Comparison of ENCODE assay signal across 9 mouse cellular contexts in the genomic region with DNA sequence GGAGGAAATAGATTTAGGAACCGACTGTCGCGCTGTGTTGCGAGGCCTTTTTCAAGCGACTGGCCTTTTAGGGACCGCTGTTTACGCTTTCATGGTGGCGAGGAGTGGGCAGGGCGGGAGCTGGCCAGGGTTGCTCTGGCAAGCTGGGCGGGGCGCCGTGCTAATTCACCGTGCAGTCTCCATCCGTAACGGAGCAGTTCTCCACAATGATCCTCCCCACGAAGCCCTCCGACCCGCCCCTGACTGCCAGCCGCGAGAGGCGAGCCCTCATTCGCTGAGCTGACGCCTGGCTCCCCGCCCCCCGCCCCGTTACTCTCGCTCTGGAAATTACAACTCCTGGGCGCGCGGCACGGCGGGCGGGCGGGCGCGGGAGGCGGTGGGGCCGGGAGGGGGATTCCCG. TPM values are rescaled to one million over a fixed set of nuclear protein-coding genes. Genes with fewer than 3 reads are reported as not detected.
DNase-seq lines count a peak whose midpoint lies in the region; ATAC-seq lines count a peak whose summit lies in the region.
"Had no signal": no experiment of that assay in that cellular context is flagged by ENCODE, and none has a peak within 500 bp of the region (broad histone marks: within the 10 kb centered on the region; RNA-seq: fewer than 3 reads in every experiment).

A gene (plus strand): TSS at position 385 of the 400 bp plus-strand sequence.

- H3K9me3 ChIP-seq in heart, embryonic 16.5 days (replicated peaks; ENCODE audit: control insufficient read depth, low read length), result no peaks in the 10 kb centered on the region
- no peaks in the 10 kb centered on the region for H3K9me3 ChIP-seq in midbrain, embryonic 12.5 days
- H3K9me3 ChIP-seq in stomach, embryonic 15.5 days, result no peaks in the 10 kb centered on the region

- peak within 1 kb of the TSS; percentile 27 for H3K9ac ChIP-seq in heart, embryonic 16.5 days (ENCODE audit: low read length)
- H3K9ac ChIP-seq in midbrain, embryonic 12.5 days (replicated peaks), result peak within 1 kb of the TSS; percentile 74
- H3K9ac ChIP-seq in stomach, embryonic 15.5 days, result no peak within 1 kb of the TSS

- peaks cover 27% of the 10 kb centered on the region for H3K4me1 ChIP-seq in heart, embryonic 16.5 days (ENCODE audit: control insufficient read depth, insufficient read depth, low read length)
- peaks cover 32% of the 10 kb centered on the region for H3K4me1 ChIP-seq in midbrain, embryonic 12.5 days
- H3K4me1 ChIP-seq in stomach, embryonic 15.5 days, result peaks cover 29% of the 10 kb centered on the region

- under 1% methylated on average over 39 of the region's 39 CpGs for WGBS in heart, embryonic 16.5 days
- WGBS in midbrain, embryonic 12.5 days, result 0% methylated on average over 32 of the region's 39 CpGs
- under 1% methylated on average over 39 of the region's 39 CpGs for WGBS in stomach, embryonic 15.5 days

- peak within 1 kb of the TSS; percentile 100 for H3K4me2 ChIP-seq in heart, embryonic 16.5 days (ENCODE audit: low read depth, low read length)
- H3K4me2 ChIP-seq in midbrain, embryonic 12.5 days (replicated peaks), result peak within 1 kb of the TSS; percentile 96
- peak within 1 kb of the TSS; percentile 99 for H3K4me2 ChIP-seq in stomach, embryonic 15.5 days

- no peak within 1 kb of the TSS for H3K27ac ChIP-seq in heart, embryonic 16.5 days (ENCODE audit: low read length)
- H3K27ac ChIP-seq in midbrain, embryonic 12.5 days (replicated peaks), result peak within 1 kb of the TSS; percentile 94
- H3K27ac ChIP-seq in stomach, embryonic 15.5 days, result no peak within 1 kb of the TSS

- H3K27me3 ChIP-seq in heart, embryonic 16.5 days (ENCODE audit: control insufficient read depth, insufficient read depth, low read length), result peaks cover 33% of the 10 kb centered on the region
- peaks cover 66% of the 10 kb centered on the region for H3K27me3 ChIP-seq in midbrain, embryonic 12.5 days
- H3K27me3 ChIP-seq in stomach, embryonic 15.5 days (replicated peaks), result peaks cover 62% of the 10 kb centered on the region

- peak; percentile 6 for DNase-seq in urinary bladder, postnatal 14 days (ENCODE audit: low spot score)
- no peak for DNase-seq in urinary bladder, postnatal 36 days (ENCODE audit: low spot score in 2 of 2)
- peak; percentile 82 to 83 for DNase-seq in cerebellum, postnatal 36 days
- DNase-seq in layer of hippocampus, postnatal 14 days (ENCODE audit: low spot score in 2 of 2), result peak; percentile 68 to 85

- H3K4me3 ChIP-seq in heart, embryonic 16.5 days (ENCODE audit: low read length), result peak within 1 kb of the TSS; percentile 69
- peak within 1 kb of the TSS; percentile 69 for H3K4me3 ChIP-seq in midbrain, embryonic 12.5 days
- peak within 1 kb of the TSS; percentile 55 for H3K4me3 ChIP-seq in stomach, embryonic 15.5 days (replicated peaks)
- H3K4me3 ChIP-seq: erythroblast, embryonic 14.5 days had no signal

- no peaks in the 10 kb centered on the region for H3K36me3 ChIP-seq in heart, embryonic 16.5 days (ENCODE audit: control insufficient read depth, insufficient read depth)
- H3K36me3 ChIP-seq in midbrain, embryonic 12.5 days, result no peaks in the 10 kb centered on the region
- no peaks in the 10 kb centered on the region for H3K36me3 ChIP-seq in stomach, embryonic 15.5 days

- peak; percentile 72 for ATAC-seq in heart, embryonic 16.5 days (replicated peaks; ENCODE audit: extremely low read depth, insufficient read depth, low FRiP score)
- ATAC-seq in midbrain, embryonic 12.5 days (ENCODE audit: low FRiP score, low read depth), result peak; percentile 92
- ATAC-seq in stomach, embryonic 15.5 days (ENCODE audit: insufficient read depth, low FRiP score, low read depth), result peak; percentile 57
- no peak; the same call in 1 of the 2 replicates for ATAC-seq in granulocyte monocyte progenitor cell, adult 5-6 weeks (replicated peaks; ENCODE audit: poor library complexity, severe bottlenecking)

RNA-seq across cellular contexts. Expression of the gene that starts here (rescaled TPM):
- polyA plus RNA-seq in heart, embryonic 16.5 days (2015; fragmentation: Nextera tagmentation; extraction: Ambion mirVana), result 0.14 and 0.17 TPM in 2 replicates
- total RNA-seq in layer of hippocampus, postnatal 14 days (2021), result 10 to 100 TPM; 14.9 to 16.5 TPM
- polyA plus RNA-seq in midbrain, embryonic 12.5 days (2016; fragmentation: Nextera tagmentation; extraction: Ambion mirVana), result 7.4 and 9.4 TPM in 2 replicates
- polyA plus RNA-seq in stomach, embryonic 15.5 days (2015; fragmentation: Nextera tagmentation; extraction: Ambion mirVana), result 0.63 and 0.74 TPM in 2 replicates
- total RNA-seq in granulocyte monocyte progenitor cell, adult 5-6 weeks (2014; fragmentation: Nextera tagmentation), result not detected in 2 replicates
- not detected in 2 replicates for total RNA-seq in granulocyte monocyte progenitor cell, adult 5-6 weeks (2017)
- polyA plus RNA-seq: erythroblast, embryonic 14.5 days had no signal

Comparison
In these comparisons a context has a peak if more than half of its experiments do, and no peak if none do; other contexts are left out.
1. RNA of the gene that starts here (total RNA-seq): 14.9 to 16.5 TPM in layer of hippocampus, postnatal 14 days; not detected in granulocyte monocyte progenitor cell, adult 5-6 weeks; every median in the first group is over 10 times any median in the second.
2. DNase-seq: peak in urinary bladder, postnatal 14 days (single experiment), cerebellum, postnatal 36 days (2 of 2) and layer of hippocampus, postnatal 14 days (2 of 2); none in urinary bladder, postnatal 36 days (0 of 2).
3. Peak in ATAC-seq, H3K4me3 ChIP-seq, H3K9ac ChIP-seq and H3K4me2 ChIP-seq in heart, embryonic 16.5 days; RNA of the gene not detected or under 1 TPM.
4. Peak in ATAC-seq, H3K4me3 ChIP-seq and H3K4me2 ChIP-seq in stomach, embryonic 15.5 days; RNA of the gene not detected or under 1 TPM.
5. Peak in every context shown above with its lines, with median percentiles within 50 percentile points of each other: H3K4me2 ChIP-seq and H3K4me3 ChIP-seq.